Mouse (Mus musculus): ENCODE results near the gene Mybpc2.

Gene Mybpc2

GRCm38 (mm10) chr7:44461503-44462217, 62.8 kb downstream of the Mybpc2 start:
- peak; percentile 58 for DNase-seq

GRCm38 (mm10) chr7:44460767-44461502, 63.5 kb downstream of the Mybpc2 start:
- DNase-seq, result peak; percentile 40

GRCm38 (mm10) chr7:44460067-44460466, 64.4 kb downstream of the Mybpc2 start:
- peak; percentile 26 for DNase-seq

- DNase-seq, result peak; percentile 30
These were observed 68.2 kb downstream of the Mybpc2 start for GRCm38 (mm10) chr7:44456302-44456701.

GRCm38 (mm10) chr7:44453256-44453655, 71.2 kb downstream of the Mybpc2 start:
- no peak for DNase-seq
